Mouse (Mus musculus): ENCODE data around the gene Gm19402. TPM values are rescaled to one million over a fixed set of nuclear protein-coding genes. Genes with fewer than 3 reads are reported as not detected.
"Not testable (repeated sequence)": the region's sequence is repeated elsewhere in the genome, so short reads cannot be mapped to it uniquely, and the experiment has no call there.

The Gm19402 gene
- polyA plus RNA-seq, 1 experiment from 2014 or later, result not detected

GRCm38 (mm10) chr10:77713734-77714133 lies 23.2 kb upstream of the Gm19402 start:
- Histone ChIP-seq H3K4me3 (ENCODE audit: low read depth, low read length) (no peak overlapping the region), H3K36me3 (ENCODE audit: control insufficient read depth, insufficient read depth, low read length) (no peaks in the 10 kb centered on the region), H3K4me2 (no peak overlapping the region), H3K9ac (ENCODE audit: low read depth, low read length) (no peak overlapping the region), H3K27ac (ENCODE audit: low read depth, low read length) (no peak overlapping the region), H3K4me1 (ENCODE audit: control insufficient read depth, insufficient read depth, low read length) (no peaks in the 10 kb centered on the region), H3K27me3 (ENCODE audit: control insufficient read depth, insufficient read depth, low read length) (no peaks in the 10 kb centered on the region), H3K9me3 (replicated peaks; ENCODE audit: control insufficient read depth, low read length) (no peaks in the 10 kb centered on the region)
- WGBS (ENCODE audit: insufficient replicate concordance), result 49% methylated on average over 4 of the region's 4 CpGs
- ATAC-seq (replicated peaks; ENCODE audit: insufficient number of reproducible peaks, low FRiP score, low TSS enrichment), result no peak

- H3K4me1 ChIP-seq (ENCODE audit: control insufficient read depth, insufficient read depth, low read length); ATAC-seq (replicated peaks; ENCODE audit: insufficient number of reproducible peaks, low FRiP score, low TSS enrichment); H3K9me3 ChIP-seq (replicated peaks; ENCODE audit: control insufficient read depth, low read length); H3K36me3 ChIP-seq (ENCODE audit: control insufficient read depth, insufficient read depth, low read length); H3K9ac ChIP-seq (ENCODE audit: low read depth, low read length); H3K4me2 ChIP-seq; H3K27ac ChIP-seq (ENCODE audit: low read depth, low read length); H3K4me3 ChIP-seq (ENCODE audit: low read depth, low read length); H3K27me3 ChIP-seq (ENCODE audit: control insufficient read depth, insufficient read depth, low read length): not testable (repeated sequence)
These were observed 20.6 kb upstream of the Gm19402 start, which contains the start of gene Gm10024 for GRCm38 (mm10) chr10:77711157-77711556. Gene Gm10024 (plus strand): TSS chr10:77711457.

GRCm38 (mm10) chr10:77709831-77710230 lies 19.3 kb upstream of the Gm19402 start:
- Histone ChIP-seq H3K4me3 (ENCODE audit: low read depth, low read length) (no peak overlapping the region), H3K4me2 (no peak overlapping the region), H3K27me3 (ENCODE audit: control insufficient read depth, insufficient read depth, low read length) (no peaks in the 10 kb centered on the region), H3K27ac (ENCODE audit: low read depth, low read length) (no peak overlapping the region), H3K4me1 (ENCODE audit: control insufficient read depth, insufficient read depth, low read length) (no peaks in the 10 kb centered on the region), H3K36me3 (ENCODE audit: control insufficient read depth, insufficient read depth, low read length) (no peaks in the 10 kb centered on the region), H3K9me3 (replicated peaks; ENCODE audit: control insufficient read depth, low read length) (no peaks in the 10 kb centered on the region), H3K9ac (ENCODE audit: low read depth, low read length) (no peak overlapping the region)
- WGBS (ENCODE audit: insufficient replicate concordance), result 75% methylated on average over 3 of the region's 3 CpGs
- ATAC-seq (replicated peaks; ENCODE audit: insufficient number of reproducible peaks, low FRiP score, low TSS enrichment), result no peak

GRCm38 (mm10) chr10:77706326-77706725 lies 15.8 kb upstream of the Gm19402 start, which contains the start of gene Gm10272:
Gene Gm10272 (plus strand): TSS chr10:77706626.
- no peak within 1 kb of the TSS for H3K4me2 ChIP-seq
- no peak within 1 kb of the TSS for H3K9ac ChIP-seq (ENCODE audit: low read depth, low read length)
- 70% methylated on average over 1 of the region's 1 CpGs for WGBS (ENCODE audit: insufficient replicate concordance)
- no peaks in the 10 kb centered on the region for H3K9me3 ChIP-seq (replicated peaks; ENCODE audit: control insufficient read depth, low read length)
- no peak for ATAC-seq (replicated peaks; ENCODE audit: insufficient number of reproducible peaks, low FRiP score, low TSS enrichment)
- no peaks in the 10 kb centered on the region for H3K36me3 ChIP-seq (ENCODE audit: control insufficient read depth, insufficient read depth, low read length)
- H3K4me1 ChIP-seq (ENCODE audit: control insufficient read depth, insufficient read depth, low read length), result no peaks in the 10 kb centered on the region
- no peaks in the 10 kb centered on the region for H3K27me3 ChIP-seq (ENCODE audit: control insufficient read depth, insufficient read depth, low read length)
- H3K4me3 ChIP-seq (ENCODE audit: low read depth, low read length), result no peak within 1 kb of the TSS
- H3K27ac ChIP-seq (ENCODE audit: low read depth, low read length), result no peak within 1 kb of the TSS

GRCm38 (mm10) chr10:77697133-77697532 lies 6.6 kb upstream of the Gm19402 start, which contains the start of gene Gm9508:
Gene Gm9508 (minus strand): TSS chr10:77697233.
- H3K4me2 ChIP-seq, result no peak within 1 kb of the TSS
- H3K36me3 ChIP-seq (ENCODE audit: control insufficient read depth, insufficient read depth, low read length), result no peaks in the 10 kb centered on the region
- H3K4me1 ChIP-seq (ENCODE audit: control insufficient read depth, insufficient read depth, low read length), result no peaks in the 10 kb centered on the region
- 24% methylated on average over 4 of the region's 4 CpGs for WGBS (ENCODE audit: insufficient replicate concordance)
- no peak within 1 kb of the TSS for H3K4me3 ChIP-seq (ENCODE audit: low read depth, low read length)
- H3K27me3 ChIP-seq (ENCODE audit: control insufficient read depth, insufficient read depth, low read length), result no peaks in the 10 kb centered on the region
- no peak within 1 kb of the TSS for H3K9ac ChIP-seq (ENCODE audit: low read depth, low read length)
- no peak within 1 kb of the TSS for H3K27ac ChIP-seq (ENCODE audit: low read depth, low read length)
- no peaks in the 10 kb centered on the region for H3K9me3 ChIP-seq (replicated peaks; ENCODE audit: control insufficient read depth, low read length)
- no peak for ATAC-seq (replicated peaks; ENCODE audit: insufficient number of reproducible peaks, low FRiP score, low TSS enrichment)

- Histone ChIP-seq H3K4me3 (ENCODE audit: low read depth, low read length) (no peak overlapping the region), H3K4me1 (ENCODE audit: control insufficient read depth, insufficient read depth, low read length) (no peaks in the 10 kb centered on the region; the same call in 1 of the 2 replicates), H3K27ac (ENCODE audit: low read depth, low read length) (no peak overlapping the region), H3K36me3 (ENCODE audit: control insufficient read depth, insufficient read depth, low read length) (no peaks in the 10 kb centered on the region), H3K9me3 (replicated peaks; ENCODE audit: control insufficient read depth, low read length) (no peaks in the 10 kb centered on the region), H3K4me2 (no peak overlapping the region), H3K27me3 (ENCODE audit: control insufficient read depth, insufficient read depth, low read length) (peaks cover 64% of the 10 kb centered on the region), H3K9ac (ENCODE audit: low read depth, low read length) (no peak overlapping the region)
- WGBS (ENCODE audit: insufficient replicate concordance), result 19% methylated on average over 10 of the region's 10 CpGs
- ATAC-seq (replicated peaks; ENCODE audit: insufficient number of reproducible peaks, low FRiP score, low TSS enrichment), result no peak
These were observed 3.5 kb downstream of the Gm19402 start for GRCm38 (mm10) chr10:77687021-77687420.

- Histone ChIP-seq H3K27ac (ENCODE audit: low read depth, low read length) (no peak within 1 kb of the TSS), H3K4me1 (ENCODE audit: control insufficient read depth, insufficient read depth, low read length) (no peaks in the 10 kb centered on the region; the same call in 1 of the 2 replicates), H3K9me3 (replicated peaks; ENCODE audit: control insufficient read depth, low read length) (no peaks in the 10 kb centered on the region), H3K27me3 (ENCODE audit: control insufficient read depth, insufficient read depth, low read length) (peaks cover 64% of the 10 kb centered on the region), H3K9ac (ENCODE audit: low read depth, low read length) (no peak within 1 kb of the TSS), H3K4me3 (ENCODE audit: low read depth, low read length) (no peak within 1 kb of the TSS; the same call in 1 of the 2 replicates), H3K36me3 (ENCODE audit: control insufficient read depth, insufficient read depth, low read length) (no peaks in the 10 kb centered on the region), H3K4me2 (peak within 1 kb of the TSS; percentile 9)
- no peak for ATAC-seq (replicated peaks; ENCODE audit: insufficient number of reproducible peaks, low FRiP score, low TSS enrichment)
- 2% methylated on average over 22 of the region's 22 CpGs for WGBS (ENCODE audit: insufficient replicate concordance)
These were observed 4.5 kb downstream of the Gm19402 start, which contains the start of gene Tspear for GRCm38 (mm10) chr10:77685895-77686664. Gene Tspear (plus strand): TSS chr10:77686569.

GRCm38 (mm10) chr10:77684181-77684580 lies 6.4 kb downstream of the Gm19402 start:
- ATAC-seq (replicated peaks; ENCODE audit: insufficient number of reproducible peaks, low FRiP score, low TSS enrichment), result no peak
- H3K4me1 ChIP-seq (ENCODE audit: control insufficient read depth, insufficient read depth, low read length), result no peaks in the 10 kb centered on the region; the same call in 1 of the 2 replicates
- 35% methylated on average over 8 of the region's 8 CpGs for WGBS (ENCODE audit: insufficient replicate concordance)
- no peak overlapping the region for H3K4me3 ChIP-seq (ENCODE audit: low read depth, low read length)
- no peak overlapping the region for H3K27ac ChIP-seq (ENCODE audit: low read depth, low read length)
- no peak overlapping the region for H3K9ac ChIP-seq (ENCODE audit: low read depth, low read length)
- peaks cover 58% of the 10 kb centered on the region for H3K27me3 ChIP-seq (ENCODE audit: control insufficient read depth, insufficient read depth, low read length)
- H3K4me2 ChIP-seq, result no peak overlapping the region
- no peaks in the 10 kb centered on the region for H3K9me3 ChIP-seq (replicated peaks; ENCODE audit: control insufficient read depth, low read length)
- no peaks in the 10 kb centered on the region for H3K36me3 ChIP-seq (ENCODE audit: control insufficient read depth, insufficient read depth, low read length)

GRCm38 (mm10) chr10:77682994-77683393 lies 7.6 kb downstream of the Gm19402 start:
- WGBS (ENCODE audit: insufficient replicate concordance), result 72% methylated on average over 7 of the region's 7 CpGs
- Histone ChIP-seq H3K4me1 (ENCODE audit: control insufficient read depth, insufficient read depth, low read length) (no peaks in the 10 kb centered on the region; the same call in none of the 2 replicates), H3K4me2 (no peak overlapping the region), H3K9me3 (replicated peaks; ENCODE audit: control insufficient read depth, low read length) (no peaks in the 10 kb centered on the region), H3K36me3 (ENCODE audit: control insufficient read depth, insufficient read depth, low read length) (no peaks in the 10 kb centered on the region), H3K9ac (ENCODE audit: low read depth, low read length) (no peak overlapping the region), H3K27ac (ENCODE audit: low read depth, low read length) (no peak overlapping the region), H3K27me3 (ENCODE audit: control insufficient read depth, insufficient read depth, low read length) (peaks cover 56% of the 10 kb centered on the region), H3K4me3 (ENCODE audit: low read depth, low read length) (no peak overlapping the region)
- ATAC-seq (replicated peaks; ENCODE audit: insufficient number of reproducible peaks, low FRiP score, low TSS enrichment), result no peak

All from heart, embryonic 11.5 days (tissue).